Mouse (Mus musculus): ENCODE data around the gene Serpinb9b. TPM values are rescaled to one million over a fixed set of nuclear protein-coding genes. Genes with fewer than 3 reads are reported as not detected.

Gene Serpinb9b
- total and polyA plus RNA-seq, 3 experiments: 1.5 to 3.9 TPM; not detected in 1

DNA sequence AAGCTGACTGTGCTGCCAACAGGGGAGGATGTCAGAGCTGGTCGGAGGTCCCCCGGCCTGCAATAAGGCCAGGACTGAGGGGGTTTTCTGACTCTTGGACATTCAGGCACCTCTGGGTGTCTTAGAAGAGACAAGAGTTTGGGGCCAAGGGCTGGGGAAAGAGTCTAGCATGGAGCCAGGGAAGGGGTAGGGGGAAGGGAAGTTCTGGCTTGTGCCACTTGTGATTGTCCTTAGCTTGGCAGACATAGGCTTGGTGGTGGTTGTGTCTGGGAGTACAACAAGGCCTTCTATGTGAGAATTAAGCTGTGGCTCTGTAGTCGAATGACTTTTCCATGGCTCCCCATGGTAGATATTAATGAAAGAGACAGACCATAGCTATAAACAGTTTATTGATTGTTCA is 16.3 kb downstream of the Serpinb9b start:
- Histone ChIP-seq H3K36me3 (ENCODE audit: control insufficient read depth in 1 of 2, insufficient read depth in 2 of 2, low read length in 2 of 2) (no peaks in the 10 kb centered on the region), H3K27me3 (ENCODE audit: control insufficient read depth in 1 of 2, insufficient read depth in 2 of 2, low read length in 2 of 2) (no peaks in the 10 kb centered on the region), H3K9ac (ENCODE audit: control insufficient read depth, low read depth, low read length, poor library complexity, severe bottlenecking) (no peak overlapping the region), H3K9me3 (replicated peaks; ENCODE audit: insufficient read depth, low read length) (no peaks in the 10 kb centered on the region), H3K79me2 (ENCODE audit: control insufficient read depth, insufficient read depth, low read length, poor library complexity) (no peaks in the 10 kb centered on the region), H3K4me3 (ENCODE audit: control insufficient read depth in 1 of 2, insufficient read depth in 1 of 2, low read depth in 2 of 2, low read length in 2 of 2) (no peak overlapping the region), H3K27ac (ENCODE audit: control insufficient read depth, low read depth, low read length) (no peak overlapping the region), H3K4me1 (ENCODE audit: control insufficient read depth in 1 of 2, insufficient read depth in 2 of 2, low read length in 2 of 2) (no peaks in the 10 kb centered on the region)
- TF ChIP-seq MAX (IDR thresholded peaks at IDR 0.05; ENCODE audit: low read length): no peak
- TF ChIP-seq GABPA (IDR thresholded peaks at IDR 0.05; ENCODE audit: low read depth, low read length): no peak
- TF ChIP-seq CTCF (IDR thresholded peaks at IDR 0.05 in 2 of 3, conservative IDR thresholded peaks at IDR 0.05 in 1 of 3; ENCODE audit: control insufficient read depth in 1 of 3, insufficient read depth in 1 of 3, low read depth in 2 of 3, low read length in 3 of 3, poor library complexity in 1 of 3, severe bottlenecking in 1 of 3): no peak
- no peak for TF ChIP-seq TCF12 (IDR thresholded peaks at IDR 0.05; ENCODE audit: low read depth, low read length)
- no peak for TF ChIP-seq ZKSCAN1 (IDR thresholded peaks at IDR 0.05; ENCODE audit: low read depth, low read length)
- no peak for TF ChIP-seq USF1 (IDR thresholded peaks at IDR 0.05; ENCODE audit: low read depth, low read length)
- no peak for TF ChIP-seq POLR2AphosphoS2 (IDR thresholded peaks at IDR 0.05; ENCODE audit: low read length)
- TF ChIP-seq NRF1 (IDR thresholded peaks at IDR 0.05; ENCODE audit: insufficient read depth, low read depth, low read length, poor library complexity, severe bottlenecking): no peak
- no peak for TF ChIP-seq SIN3A (IDR thresholded peaks at IDR 0.05; ENCODE audit: low read length)
- no peak for TF ChIP-seq BHLHE40 (IDR thresholded peaks at IDR 0.05; ENCODE audit: borderline replicate concordance, low read depth, low read length)
- DNase-seq (ENCODE audit: low read depth, low spot score): no peak

DNA sequence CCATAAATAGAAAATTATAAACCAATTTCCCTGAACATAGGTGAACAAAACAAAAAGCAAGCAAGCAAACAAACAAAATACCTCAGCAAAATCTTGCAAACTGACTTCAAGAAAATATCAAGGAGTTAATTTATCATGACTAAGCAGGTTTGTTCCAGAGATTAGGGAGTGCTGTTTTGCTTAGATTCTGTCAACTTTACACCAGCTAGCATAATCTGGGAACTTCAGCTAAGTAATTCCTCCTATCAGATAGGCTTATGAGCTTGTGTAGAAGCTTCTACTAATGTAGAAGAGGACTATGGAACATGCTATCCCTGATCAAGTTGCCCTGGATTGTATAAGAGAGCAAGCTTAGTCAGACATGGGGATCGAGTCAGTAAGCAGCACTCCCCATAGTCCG is 20.0 kb downstream of the Serpinb9b start:
- Histone ChIP-seq H3K79me2 (ENCODE audit: control insufficient read depth, insufficient read depth, low read length, poor library complexity) (no peaks in the 10 kb centered on the region), H3K36me3 (ENCODE audit: control insufficient read depth in 1 of 2, insufficient read depth in 2 of 2, low read length in 2 of 2) (no peaks in the 10 kb centered on the region), H3K27me3 (ENCODE audit: control insufficient read depth in 1 of 2, insufficient read depth in 2 of 2, low read length in 2 of 2) (no peaks in the 10 kb centered on the region), H3K27ac (ENCODE audit: control insufficient read depth, low read depth, low read length) (no peak overlapping the region), H3K4me1 (ENCODE audit: control insufficient read depth in 1 of 2, insufficient read depth in 2 of 2, low read length in 2 of 2) (no peaks in the 10 kb centered on the region), H3K9me3 (replicated peaks; ENCODE audit: insufficient read depth, low read length) (no peaks in the 10 kb centered on the region), H3K9ac (ENCODE audit: control insufficient read depth, low read depth, low read length, poor library complexity, severe bottlenecking) (no peak overlapping the region), H3K4me3 (ENCODE audit: control insufficient read depth in 1 of 2, insufficient read depth in 1 of 2, low read depth in 2 of 2, low read length in 2 of 2) (no peak overlapping the region)
- no peak for TF ChIP-seq RCOR1 (IDR thresholded peaks at IDR 0.05; ENCODE audit: low read depth, low read length)
- peak; percentile 18; the same call in 1 of the 2 replicates for TF ChIP-seq MAFK (IDR thresholded peaks at IDR 0.05; ENCODE audit: borderline replicate concordance, low read depth, low read length)
- DNase-seq (ENCODE audit: low read depth, low spot score): peak; percentile 13

DNA sequence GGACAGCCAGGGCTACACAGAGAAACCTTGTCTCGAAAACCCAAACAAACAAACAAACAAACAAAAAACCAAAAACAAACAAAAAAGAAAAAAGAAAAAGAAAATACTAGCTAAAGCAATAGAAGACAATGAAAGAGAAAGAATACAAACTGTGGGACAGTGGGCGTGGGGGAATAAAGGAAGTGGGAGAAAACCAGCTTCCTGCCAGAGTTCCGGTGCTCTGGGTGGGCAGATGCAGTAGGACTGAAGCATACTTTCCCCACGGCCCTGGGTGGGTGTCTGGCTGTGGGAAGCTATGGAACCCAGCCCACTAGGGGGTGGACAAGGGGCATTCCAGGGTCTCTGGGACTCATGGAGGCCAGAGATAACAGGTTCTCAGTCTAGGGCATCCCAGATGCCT is 21.0 kb downstream of the Serpinb9b start:
- no peak for DNase-seq (ENCODE audit: low read depth, low spot score)
- no peak overlapping the region for H3K27ac ChIP-seq (ENCODE audit: control insufficient read depth, low read depth, low read length)
- H3K4me3 ChIP-seq (ENCODE audit: control insufficient read depth in 1 of 2, insufficient read depth in 1 of 2, low read depth in 2 of 2, low read length in 2 of 2): no peak overlapping the region
- TF ChIP-seq ZNF384 (IDR thresholded peaks at IDR 0.05; ENCODE audit: low read depth, low read length): no peak
- no peak for TF ChIP-seq UBTF (IDR thresholded peaks at IDR 0.05; ENCODE audit: borderline replicate concordance, insufficient read depth, low read depth, low read length)
- TF ChIP-seq ELF1 (IDR thresholded peaks at IDR 0.05; ENCODE audit: low read depth, low read length): no peak
- TF ChIP-seq ZC3H11A (IDR thresholded peaks at IDR 0.05; ENCODE audit: low read depth, low read length): no peak
- TF ChIP-seq ETS1 (IDR thresholded peaks at IDR 0.05; ENCODE audit: low read depth, low read length): no peak
- H3K4me1 ChIP-seq (ENCODE audit: control insufficient read depth in 1 of 2, insufficient read depth in 2 of 2, low read length in 2 of 2): no peaks in the 10 kb centered on the region
- no peaks in the 10 kb centered on the region for H3K27me3 ChIP-seq (ENCODE audit: control insufficient read depth in 1 of 2, insufficient read depth in 2 of 2, low read length in 2 of 2)
- H3K9me3 ChIP-seq (replicated peaks; ENCODE audit: insufficient read depth, low read length): no peaks in the 10 kb centered on the region
- H3K79me2 ChIP-seq (ENCODE audit: control insufficient read depth, insufficient read depth, low read length, poor library complexity): no peaks in the 10 kb centered on the region
- H3K9ac ChIP-seq (ENCODE audit: control insufficient read depth, low read depth, low read length, poor library complexity, severe bottlenecking): no peak overlapping the region
- no peaks in the 10 kb centered on the region for H3K36me3 ChIP-seq (ENCODE audit: control insufficient read depth in 1 of 2, insufficient read depth in 2 of 2, low read length in 2 of 2)

Data from MEL (cell line).